Mouse (Mus musculus): ENCODE measurements at regions not wholly inside any gene's neighbourhood (a gene's known extent, or its start where the extent isn't known, plus 50 kb on each side); places are given as distances from the start of the nearest gene placed in this dataset.

DNA sequence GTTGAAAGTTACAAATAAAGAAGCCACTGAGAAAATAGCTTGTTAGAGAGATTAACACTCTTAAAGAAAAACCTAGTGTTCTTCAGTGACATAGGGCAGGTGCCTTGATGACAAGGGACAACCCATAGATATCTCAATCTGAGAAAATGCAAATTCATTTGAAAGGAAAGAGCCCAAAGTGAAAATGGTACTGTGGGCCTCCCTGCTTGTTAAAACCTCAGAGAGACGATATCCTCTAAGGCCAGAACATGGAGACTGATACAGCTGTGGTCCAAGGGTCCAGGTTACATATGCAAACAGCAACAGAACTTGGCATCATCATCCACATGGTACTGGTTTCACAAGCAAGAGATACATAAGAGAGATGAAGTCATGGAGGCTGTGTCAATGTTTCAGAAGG, 125.6 kb upstream of the Wdr3 start:
- TF ChIP-seq CTCF (IDR thresholded peaks at IDR 0.05; ENCODE audit: low read depth, low read length) (no peak), POLR2A (IDR thresholded peaks at IDR 0.05; ENCODE audit: borderline replicate concordance, low read depth, low read length) (no peak)

Data from bone marrow macrophage, adult 2 months (primary cell).